Mouse (Mus musculus) c-Kit-positive CD71-negative TER-119-negative erythroid progenitor cells, embryonic 14.5 days (primary cell): ENCODE results near the gene Slc25a34.

Experiments used
- DNase-seq: peaks from one replicate; pipeline ENCODE4 v3.0.0-alpha.2; 2013; ENCODE audit warnings: low read depth

Gene Slc25a34

DNA sequence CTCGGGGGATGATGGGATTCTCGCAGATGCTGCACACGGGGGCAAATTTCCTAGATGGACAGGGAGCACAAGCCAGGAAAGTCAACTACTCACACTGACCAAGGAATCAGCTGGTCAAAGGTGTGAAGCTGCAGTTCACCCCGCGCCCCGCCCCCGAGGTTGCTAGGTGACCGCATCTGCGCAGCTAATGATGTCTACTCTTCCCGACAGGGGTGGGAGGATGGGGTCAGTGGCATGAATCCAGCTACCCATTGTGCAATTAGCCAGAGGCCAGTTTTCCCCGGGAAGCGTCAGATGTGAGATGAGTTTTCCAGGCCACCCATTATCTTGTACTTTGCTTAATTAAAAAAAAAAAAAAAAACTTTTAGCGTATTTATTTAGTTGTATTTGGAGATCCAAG is 42.6 kb downstream of the Slc25a34 start:
- no peak for DNase-seq

DNA sequence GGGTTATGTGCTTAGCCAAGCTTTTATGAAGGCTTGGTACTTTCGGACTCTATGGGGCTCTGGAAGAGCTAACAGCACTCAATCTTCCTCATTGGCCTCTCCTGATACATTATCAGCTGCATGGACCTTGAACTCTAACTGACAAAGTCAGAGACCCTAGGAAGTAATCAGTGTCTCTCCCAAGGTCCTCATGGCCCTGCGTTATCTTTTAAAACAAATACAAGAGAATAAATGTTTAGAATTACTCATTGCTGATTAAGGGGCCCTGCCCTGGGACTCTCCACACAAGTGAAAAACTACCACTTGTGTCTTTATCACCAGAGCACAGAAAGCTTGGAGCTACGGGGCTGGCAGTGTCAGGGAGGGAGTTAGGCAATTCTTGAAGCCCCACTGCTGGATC is 44.8 kb downstream of the Slc25a34 start:
- DNase-seq: no peak

GRCm38 (mm10) chr4:141576877-141577276 is 46.7 kb downstream of the Slc25a34 start:
- DNase-seq: no peak

DNA sequence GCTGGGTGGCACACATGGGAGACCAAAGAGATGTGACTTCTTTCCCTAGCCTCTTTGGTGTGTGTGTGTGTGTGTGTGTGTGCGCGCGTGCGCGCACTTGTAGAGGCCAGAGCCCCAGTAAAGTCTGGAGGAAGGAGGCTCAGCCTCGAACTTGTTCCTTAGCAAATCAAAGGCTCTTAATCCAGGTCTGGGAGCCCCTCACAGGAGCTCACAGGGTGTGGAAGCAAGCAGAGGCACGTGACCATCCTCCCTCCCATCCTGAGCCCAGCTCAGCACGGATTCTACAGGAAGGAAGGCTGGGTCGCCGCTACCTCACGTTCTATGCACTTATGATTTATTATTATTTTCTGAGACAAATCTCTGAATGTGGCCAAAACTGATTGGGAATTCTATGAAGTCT is 47.2 kb downstream of the Slc25a34 start:
- no peak for DNase-seq

GRCm38 (mm10) chr4:141574789-141575702 is 48.6 kb downstream of the Slc25a34 start:
- DNase-seq: no peak

DNA sequence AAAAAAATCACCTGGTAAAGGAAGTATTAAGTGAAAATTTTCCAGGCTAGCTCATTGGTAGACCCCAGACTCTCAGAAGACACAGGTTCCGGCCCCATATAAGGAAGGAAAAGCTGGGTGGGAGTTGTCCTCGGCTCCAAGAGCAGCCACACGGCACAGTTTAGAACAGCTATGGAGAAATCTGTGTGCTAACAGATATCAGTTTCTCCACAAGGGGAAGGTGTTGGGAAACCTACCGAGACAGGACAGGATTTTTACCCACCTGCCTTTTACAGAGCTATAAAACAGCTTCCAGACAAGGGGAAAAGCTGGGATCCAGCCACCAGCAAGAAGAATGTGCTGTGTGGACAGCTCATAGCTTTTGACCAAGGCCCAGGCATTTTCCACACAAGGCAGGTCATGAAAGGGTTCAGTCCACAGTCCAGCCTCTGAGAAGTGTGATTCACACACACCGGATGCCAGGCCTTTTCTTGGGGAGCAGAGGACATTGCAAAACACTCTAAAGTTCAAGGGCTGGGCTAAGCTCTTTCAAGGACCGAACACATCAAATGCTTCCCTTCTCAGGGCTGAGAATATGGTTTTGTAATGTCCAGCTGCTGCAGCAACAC is 50.2 kb downstream of the Slc25a34 start:
- no peak for DNase-seq

- no peak for DNase-seq
Measured at GRCm38 (mm10) chr4:141572668-141573358, 50.8 kb downstream of the Slc25a34 start.

- DNase-seq: no peak
Measured at GRCm38 (mm10) chr4:141571934-141572333, 51.7 kb downstream of the Slc25a34 start.

- DNase-seq: no peak
Measured at GRCm38 (mm10) chr4:141571337-141571739, 52.3 kb downstream of the Slc25a34 start.

- DNase-seq: no peak
Measured at GRCm38 (mm10) chr4:141570821-141571220, 52.8 kb downstream of the Slc25a34 start.

GRCm38 (mm10) chr4:141570004-141570403 is 53.6 kb downstream of the Slc25a34 start:
- no peak for DNase-seq

DNA sequence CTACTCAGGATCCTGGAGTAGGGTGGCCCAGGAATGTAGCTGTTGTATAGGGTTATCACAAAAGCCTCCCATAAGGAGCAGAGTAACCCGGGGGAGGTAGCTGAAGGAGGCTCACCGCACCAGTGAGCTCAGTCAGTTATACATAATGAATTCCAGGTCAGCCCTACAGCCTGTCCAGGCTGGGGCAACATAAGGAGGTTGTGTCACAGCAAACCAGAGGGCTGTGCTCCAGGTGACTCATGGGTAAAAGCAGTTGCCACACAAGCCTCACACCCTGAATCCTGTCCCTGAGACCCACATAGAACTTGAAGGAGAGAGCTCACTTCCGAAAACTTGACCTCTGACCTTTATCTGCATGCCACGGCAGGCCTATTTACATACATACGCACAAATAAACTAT is 54.7 kb downstream of the Slc25a34 start:
- no peak for DNase-seq
